Mouse (Mus musculus) lung, embryonic 16.5 days (tissue): ENCODE measurements at regions not wholly inside any gene's neighbourhood (a gene's known extent, or its start where the extent isn't known, plus 50 kb on each side); places are given as distances from the start of the nearest gene placed in this dataset.
A peak's percentile ranks its signal among the peaks of the same experiment; 100 is the strongest.

Source experiments
- ATAC-seq: fragments of 200-750 bp; cut with Nextera tagmentation; 2 replicates; pipeline ENCODE4 v1.8.0; 2017; ENCODE audit warnings: low read depth, mild to moderate bottlenecking, moderate library complexity
- H3K27ac ChIP-seq: fragments of 300-500 bp; sonication (generic); 2 replicates; pipeline ENCODE4 v1.5.1; 2014; ENCODE audit warnings: mild to moderate bottlenecking, control low read depth, low read length
- H3K27me3 ChIP-seq: fragments of 300-500 bp; sonication (generic); 2 replicates; pipeline ENCODE4 v1.6.1; 2014; ENCODE audit warnings: low read depth, low read length, mixed read lengths; ENCODE audit not compliant: control insufficient read depth, insufficient read depth
- H3K36me3 ChIP-seq: fragments of 300-500 bp; sonication (generic); 2 replicates; pipeline ENCODE4 v1.6.1; 2014; ENCODE audit warnings: low read length; ENCODE audit not compliant: control insufficient read depth, insufficient read depth
- H3K4me1 ChIP-seq: fragments of 300-500 bp; sonication (generic); replicated peaks from 2 replicates; pipeline ENCODE4 v1.6.1; 2014; ENCODE audit warnings: low read length, mixed read lengths; ENCODE audit not compliant: control insufficient read depth, insufficient read depth
- H3K4me2 ChIP-seq: fragments of 300-500 bp; sonication (generic); 2 replicates; pipeline ENCODE4 v1.6.1; 2014; ENCODE audit warnings: low read depth, low read length, control low read depth
- H3K4me3 ChIP-seq: fragments of 300-500 bp; sonication (generic); 2 replicates; pipeline ENCODE4 v1.5.1; 2014; ENCODE audit warnings: mild to moderate bottlenecking, low read length, control low read depth
- H3K9ac ChIP-seq: fragments of 300-500 bp; sonication (generic); 2 replicates; pipeline ENCODE4 v1.6.1; 2014; ENCODE audit warnings: low read length, control low read depth
- H3K9me3 ChIP-seq: fragments of 300-500 bp; sonication (generic); 2 replicates; pipeline ENCODE4 v1.6.1; 2016; ENCODE audit warnings: low read length; ENCODE audit not compliant: control insufficient read depth
- WGBS: fragments of 180-500 bp; shearing (Covaris S2); extraction: QIAGEN DNeasy Blood & Tissue Kit; methylation state at CpG from one replicate; pipeline ENCODE4 v1.1.7; 2014; 5-methylcytosine and 5-hydroxymethylcytosine counted together

DNA sequence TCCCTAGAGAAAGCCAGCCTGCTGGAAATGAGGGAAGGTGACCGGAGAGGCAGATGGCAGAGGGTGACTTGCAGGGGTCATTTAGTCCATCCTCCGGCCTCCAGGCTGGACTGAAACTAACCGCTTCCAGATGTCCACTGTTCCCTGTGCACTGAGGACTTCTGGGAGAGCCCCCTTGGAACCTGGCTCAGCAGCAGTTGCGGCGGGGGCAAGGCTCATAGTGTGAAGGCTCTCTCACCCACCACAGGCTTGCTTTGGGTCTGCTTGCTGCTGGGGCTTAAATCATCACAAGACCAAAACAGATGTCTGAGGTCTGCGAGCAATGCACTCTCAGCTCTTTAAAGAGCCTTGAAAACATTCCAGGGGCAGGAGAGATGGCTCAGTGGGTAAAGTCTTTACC is 132.2 kb upstream of the Ccnd2 start:
- Histone ChIP-seq H3K27me3 (no peaks in the 10 kb centered on the region), H3K4me3 (no peak overlapping the region), H3K4me2 (no peak overlapping the region), H3K4me1 (peaks cover 4% of the 10 kb centered on the region), H3K27ac (no peak overlapping the region), H3K9me3 (no peaks in the 10 kb centered on the region), H3K9ac (no peak overlapping the region), H3K36me3 (no peaks in the 10 kb centered on the region)
- no peak for ATAC-seq
- WGBS, result 56% methylated on average over 6 of the region's 6 CpGs

DNA sequence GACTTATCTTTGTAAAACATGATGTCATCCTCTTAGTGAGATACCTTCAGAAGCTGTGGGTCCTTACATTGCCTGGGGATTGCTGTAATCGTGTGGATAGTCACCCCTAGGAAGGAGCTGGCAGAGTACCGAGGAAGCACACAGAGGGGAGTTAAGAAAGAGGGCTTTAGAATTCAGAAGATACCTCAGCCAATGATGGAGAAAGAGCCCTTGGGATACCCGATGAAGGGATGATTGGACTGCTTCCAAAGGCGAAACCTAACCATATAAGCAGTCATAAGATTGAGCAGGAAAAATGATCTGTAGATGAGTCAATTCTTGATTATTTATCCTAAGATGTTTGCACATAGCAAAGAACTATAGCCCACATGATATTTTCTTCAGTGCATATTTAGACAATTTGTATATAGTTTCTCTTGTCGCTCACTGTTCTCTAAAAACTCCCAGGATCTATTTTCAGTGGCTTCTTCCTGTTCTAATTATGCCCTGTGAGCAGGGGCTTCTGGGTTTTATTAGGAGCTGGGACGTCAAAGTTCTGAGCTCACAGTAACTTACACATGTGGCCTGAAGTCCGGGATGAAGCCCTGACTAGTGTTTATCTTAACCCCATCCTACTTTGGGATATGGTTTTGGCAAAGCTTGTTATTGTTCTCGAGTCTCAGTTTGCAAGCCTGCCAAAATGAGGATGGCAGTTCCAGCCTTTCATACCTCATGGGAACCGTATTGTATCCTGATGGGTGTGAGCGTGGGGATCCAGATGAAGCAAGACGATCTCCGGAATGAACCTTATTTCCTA is 134.9 kb upstream of the Ccnd2 start:
- H3K27me3 ChIP-seq, result no peaks in the 10 kb centered on the region
- H3K9me3 ChIP-seq, result no peaks in the 10 kb centered on the region
- H3K4me1 ChIP-seq, result peaks cover 4% of the 10 kb centered on the region
- H3K4me3 ChIP-seq, result no peak overlapping the region
- no peak overlapping the region for H3K4me2 ChIP-seq
- 39% methylated on average over 12 of the region's 12 CpGs for WGBS
- H3K9ac ChIP-seq, result no peak overlapping the region
- peak overlapping the region; percentile 50; the same call in 1 of the 2 replicates for H3K27ac ChIP-seq
- no peaks in the 10 kb centered on the region for H3K36me3 ChIP-seq
- ATAC-seq, result peak; percentile 68

DNA sequence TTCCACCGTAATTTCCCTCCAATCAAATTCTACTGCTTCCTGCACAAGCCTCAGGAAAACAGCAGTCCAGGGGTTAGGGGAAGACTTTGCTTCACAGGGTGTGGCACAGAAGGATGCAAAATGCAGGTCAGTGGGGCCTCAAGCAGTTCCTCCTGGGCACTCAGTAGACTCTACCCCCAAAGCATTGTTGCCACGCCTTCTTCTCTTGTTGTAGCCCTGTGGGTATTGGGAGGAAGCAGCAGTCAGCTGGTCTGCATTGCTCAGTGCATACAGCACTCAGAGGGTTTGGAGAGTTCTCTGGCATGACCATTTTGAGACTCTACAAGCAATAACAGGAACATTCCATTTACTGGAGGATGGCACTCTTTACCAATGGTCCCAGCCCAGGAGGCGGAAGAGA is 137.0 kb upstream of the Ccnd2 start:
- Histone ChIP-seq H3K4me1 (peaks cover 4% of the 10 kb centered on the region), H3K9me3 (no peaks in the 10 kb centered on the region), H3K27ac (no peak overlapping the region), H3K4me2 (no peak overlapping the region), H3K36me3 (no peaks in the 10 kb centered on the region), H3K27me3 (no peaks in the 10 kb centered on the region), H3K9ac (no peak overlapping the region), H3K4me3 (no peak overlapping the region)
- WGBS, result 83% methylated on average over 3 of the region's 3 CpGs
- no peak for ATAC-seq

DNA sequence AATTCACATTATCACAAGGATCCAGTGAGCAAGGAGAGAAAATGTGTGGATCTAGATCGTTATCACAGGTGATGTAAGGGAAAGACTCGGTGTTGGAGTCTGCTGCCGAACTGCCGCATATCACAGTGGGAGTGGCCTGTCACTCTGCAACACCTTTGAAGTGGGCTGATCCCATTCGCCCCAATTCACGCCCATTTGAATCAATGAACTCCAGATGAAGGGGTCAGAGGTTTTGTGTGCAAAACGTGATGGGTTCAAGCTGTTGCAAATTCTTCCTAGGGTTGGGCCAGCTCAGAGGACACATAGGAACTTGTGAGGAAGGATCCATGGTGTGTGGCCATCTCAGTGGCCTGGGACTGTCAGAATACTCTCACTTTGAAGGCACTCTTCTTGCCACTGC is 139.9 kb upstream of the Ccnd2 start:
- WGBS, result 15% methylated on average over 7 of the region's 7 CpGs

DNA sequence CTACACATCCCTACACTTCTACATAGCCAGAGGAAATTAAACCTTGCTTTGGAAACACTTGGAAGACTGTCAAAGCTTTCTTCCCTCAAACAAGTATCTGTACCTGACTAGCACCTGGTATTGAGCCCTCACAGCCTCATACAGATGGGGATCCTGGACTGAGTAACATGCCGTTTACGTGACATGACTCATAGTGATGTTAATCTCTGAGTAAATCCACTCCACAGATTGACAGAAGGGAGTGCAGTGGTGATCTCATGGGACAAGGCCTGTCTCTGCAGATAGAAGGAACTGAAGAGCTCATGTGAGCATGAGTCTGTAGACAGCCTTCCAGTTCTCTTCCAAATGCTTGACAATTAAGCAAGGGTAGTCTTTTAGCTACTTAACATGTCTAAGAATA is 141.8 kb upstream of the Ccnd2 start:
- ATAC-seq, result no peak
- no peak overlapping the region for H3K27ac ChIP-seq
- WGBS, result 72% methylated on average over 2 of the region's 2 CpGs

More for the DNA sequence above, 139.9 kb upstream of the Ccnd2 start:
- Histone ChIP-seq H3K4me3 (no peak overlapping the region), H3K9me3 (no peaks in the 10 kb centered on the region), H3K36me3 (no peaks in the 10 kb centered on the region), H3K9ac (no peak overlapping the region), H3K4me2 (no peak overlapping the region), H3K27ac (no peak overlapping the region), H3K27me3 (no peaks in the 10 kb centered on the region), H3K4me1 (no peaks in the 10 kb centered on the region)
- no peak for ATAC-seq

DNA sequence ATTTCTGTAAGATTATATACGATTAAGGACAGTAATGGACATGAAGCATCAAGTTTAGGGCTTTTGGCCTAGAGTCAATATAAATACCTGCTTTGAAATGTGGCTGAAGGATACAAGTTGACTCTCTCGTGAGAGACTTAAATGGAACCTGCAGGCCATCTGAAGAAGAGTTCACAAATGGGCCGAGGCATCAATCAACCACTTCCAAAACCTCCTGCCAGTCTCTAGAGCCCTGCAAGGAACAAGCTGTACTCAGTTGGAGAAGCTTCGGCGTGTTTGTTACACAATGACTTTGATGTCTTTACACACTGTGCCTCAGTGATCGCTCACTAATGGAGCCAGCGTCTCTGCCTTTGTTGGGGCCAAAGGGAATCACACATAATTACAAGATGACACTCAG is 146.1 kb upstream of the Ccnd2 start:
- Histone ChIP-seq H3K27ac (no peak overlapping the region), H3K4me1 (no peaks in the 10 kb centered on the region), H3K9me3 (no peaks in the 10 kb centered on the region), H3K9ac (no peak overlapping the region), H3K4me2 (no peak overlapping the region), H3K36me3 (no peaks in the 10 kb centered on the region), H3K27me3 (no peaks in the 10 kb centered on the region), H3K4me3 (no peak overlapping the region)
- no peak for ATAC-seq
- 66% methylated on average over 7 of the region's 7 CpGs for WGBS

More for the DNA sequence above, 141.8 kb upstream of the Ccnd2 start:
- Histone ChIP-seq H3K36me3 (no peaks in the 10 kb centered on the region), H3K9ac (no peak overlapping the region), H3K4me1 (no peaks in the 10 kb centered on the region), H3K4me3 (no peak overlapping the region), H3K9me3 (no peaks in the 10 kb centered on the region), H3K27me3 (no peaks in the 10 kb centered on the region), H3K4me2 (no peak overlapping the region)

DNA sequence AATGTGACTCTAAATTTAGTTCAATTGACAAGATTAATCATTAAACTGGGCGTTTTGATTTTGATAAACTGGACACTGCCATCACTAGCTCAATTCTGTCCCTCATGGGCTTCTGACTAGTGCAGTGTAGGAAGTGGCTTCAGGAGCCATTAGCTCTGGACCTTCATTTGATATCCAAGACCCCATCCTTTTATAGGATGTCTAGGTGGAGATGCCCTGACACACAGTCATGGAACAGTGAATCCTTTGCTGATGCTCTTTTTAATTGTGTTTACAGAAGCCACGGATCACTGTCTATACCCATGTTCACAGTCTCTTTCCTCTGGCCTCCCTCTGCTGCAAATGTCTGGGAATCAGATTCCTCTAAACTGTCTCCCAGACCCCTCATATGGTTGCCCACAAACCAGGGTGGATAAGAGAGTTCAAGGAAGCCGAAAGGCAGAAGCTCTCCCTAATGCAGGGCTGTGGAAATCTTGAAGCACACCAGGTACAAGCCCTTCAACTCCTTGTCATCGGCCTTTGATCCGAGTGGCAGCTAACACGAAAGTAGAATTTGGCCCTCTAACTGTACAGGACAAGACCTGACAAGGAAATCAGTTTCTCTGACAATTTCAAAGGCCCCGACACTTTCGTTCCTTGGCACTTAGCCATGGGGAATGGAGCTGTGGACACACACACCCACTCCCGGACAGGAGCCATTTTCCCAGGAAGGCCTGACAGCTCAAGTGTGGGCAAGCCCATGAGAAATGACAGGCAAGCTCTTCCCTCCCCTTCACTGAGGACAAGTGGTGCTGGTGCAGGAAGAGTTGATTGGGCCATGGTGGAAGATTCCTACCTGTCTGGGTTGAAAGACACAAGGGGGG is 135.2 kb upstream of the Parp11 start:
- no peak for ATAC-seq
- H3K27me3 ChIP-seq, result no peaks in the 10 kb centered on the region
- H3K27ac ChIP-seq, result no peak overlapping the region
- H3K36me3 ChIP-seq, result no peaks in the 10 kb centered on the region
- no peak overlapping the region for H3K4me2 ChIP-seq
- H3K9ac ChIP-seq, result no peak overlapping the region
- no peak overlapping the region for H3K4me3 ChIP-seq
- peaks cover 7% of the 10 kb centered on the region for H3K4me1 ChIP-seq
- no peaks in the 10 kb centered on the region for H3K9me3 ChIP-seq
- 47% methylated on average over 9 of the region's 9 CpGs for WGBS

DNA sequence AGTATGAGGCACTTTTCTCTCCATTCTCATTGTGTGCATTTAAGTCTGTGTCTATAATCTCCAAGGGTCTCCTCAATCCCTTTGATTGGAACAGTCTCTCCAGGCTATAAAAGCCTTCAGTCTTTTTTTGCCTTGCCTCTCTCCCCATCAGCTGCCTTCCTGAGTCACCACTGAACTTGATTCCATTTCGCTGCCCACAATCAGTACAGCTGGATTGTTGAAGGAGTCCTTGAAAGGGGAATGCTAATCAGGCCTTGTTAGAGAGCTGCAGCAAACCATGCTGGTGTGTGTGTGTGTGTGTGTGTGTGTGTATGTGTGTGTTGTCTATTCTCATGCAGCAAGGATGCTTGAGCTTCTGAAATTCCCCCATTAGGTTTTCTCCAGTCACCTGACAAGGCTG is 129.3 kb upstream of the Parp11 start:
- Histone ChIP-seq H3K27me3 (no peaks in the 10 kb centered on the region), H3K4me2 (no peak overlapping the region), H3K27ac (no peak overlapping the region), H3K9ac (no peak overlapping the region), H3K36me3 (no peaks in the 10 kb centered on the region), H3K4me1 (no peaks in the 10 kb centered on the region), H3K9me3 (no peaks in the 10 kb centered on the region), H3K4me3 (no peak overlapping the region)
- 60% methylated on average over 1 of the region's 1 CpGs for WGBS
- no peak for ATAC-seq

DNA sequence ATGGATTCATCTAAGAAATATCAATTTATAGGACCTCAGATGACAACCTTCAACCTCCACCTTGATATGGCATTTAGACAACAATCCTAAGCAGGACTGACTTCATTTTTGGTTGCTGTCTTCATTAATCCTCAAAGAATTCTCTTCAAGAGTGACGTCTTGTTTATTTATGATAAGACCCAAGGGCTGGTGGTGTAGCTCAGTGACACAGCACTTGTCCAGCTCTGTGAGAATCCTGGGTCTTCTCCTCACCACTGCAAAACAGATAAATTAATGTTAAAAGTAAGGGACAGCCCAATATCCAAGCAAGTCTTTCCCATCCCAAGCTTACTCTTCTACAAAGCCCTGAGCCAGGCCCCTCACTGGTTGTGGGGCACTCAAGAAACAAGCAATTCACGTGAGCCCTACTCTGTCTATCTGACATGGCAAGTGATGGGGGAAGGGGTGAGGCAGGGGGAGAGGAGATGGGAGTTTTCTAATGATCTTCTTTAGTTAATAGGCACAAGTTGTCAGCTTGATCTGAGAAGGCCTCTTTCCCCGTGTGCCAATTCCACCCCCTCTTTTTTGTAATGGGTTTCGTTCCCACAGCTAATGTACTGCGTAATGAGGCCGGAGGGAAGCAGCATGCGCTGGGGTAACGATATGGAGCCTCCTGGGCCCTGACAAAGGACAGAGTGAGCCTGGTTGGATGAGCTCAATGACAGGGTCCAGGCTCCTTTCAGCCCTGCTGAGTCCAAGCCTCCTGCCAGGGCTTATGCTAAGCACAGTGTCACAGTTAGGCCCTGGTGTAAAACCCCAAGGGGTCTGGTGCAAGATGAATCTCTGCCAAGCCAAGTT is 127.7 kb upstream of the Parp11 start:
- Histone ChIP-seq H3K4me3 (no peak overlapping the region), H3K36me3 (no peaks in the 10 kb centered on the region), H3K27ac (no peak overlapping the region), H3K9me3 (no peaks in the 10 kb centered on the region), H3K4me1 (no peaks in the 10 kb centered on the region), H3K9ac (no peak overlapping the region), H3K27me3 (no peaks in the 10 kb centered on the region), H3K4me2 (no peak overlapping the region)
- ATAC-seq, result no peak
- WGBS, result 66% methylated on average over 8 of the region's 8 CpGs
